Mouse (Mus musculus): Measurements from ENCODE around the gene Tmem218. TPM values are rescaled to one million over a fixed set of nuclear protein-coding genes. Genes with fewer than 3 reads are reported as not detected.
A peak's percentile ranks its signal among the peaks of the same experiment; 100 is the strongest.

Tmem218 gene
- polyA plus RNA-seq, 1 experiment = 0.77 TPM

GRCm38 (mm10) chr9:37254531-37255110 is 46.6 kb downstream of the Tmem218 start:
- Histone ChIP-seq H3K4me3 (replicated peaks; ENCODE audit: control insufficient read depth, low read depth, low read length) (peak overlapping the region; percentile 25), H3K27ac (ENCODE audit: control insufficient read depth, insufficient read depth, low read depth, low read length, poor library complexity) (no peak overlapping the region), H3K4me1 (ENCODE audit: control insufficient read depth, insufficient read depth, low read length) (peaks cover 1% of the 10 kb centered on the region; the same call in 1 of the 2 replicates)
- 44% methylated on average over 6 of the region's 6 CpGs for WGBS
- TF ChIP-seq POLR2A (IDR thresholded peaks at IDR 0.05; ENCODE audit: borderline replicate concordance, control insufficient read depth, low read depth, low read length) (no peak), CTCF (IDR thresholded peaks at IDR 0.05; ENCODE audit: control insufficient read depth, insufficient read depth, low read length) (no peak)

- H3K27ac ChIP-seq (ENCODE audit: control insufficient read depth, insufficient read depth, low read depth, low read length, poor library complexity) = peak within 1 kb of the TSS; percentile 85
- under 1% methylated on average over 38 of the region's 38 CpGs for WGBS
- TF ChIP-seq CTCF (IDR thresholded peaks at IDR 0.05; ENCODE audit: control insufficient read depth, insufficient read depth, low read length) (no peak), POLR2A (IDR thresholded peaks at IDR 0.05; ENCODE audit: borderline replicate concordance, control insufficient read depth, low read depth, low read length) (peak; percentile 20; the same call in 1 of the 2 replicates)
- H3K4me3 ChIP-seq (replicated peaks; ENCODE audit: control insufficient read depth, low read depth, low read length) = peak within 1 kb of the TSS; percentile 61
- peaks cover 1% of the 10 kb centered on the region; the same call in 1 of the 2 replicates for H3K4me1 ChIP-seq (ENCODE audit: control insufficient read depth, insufficient read depth, low read length)
Measured at GRCm38 (mm10) chr9:37255149-37255888, 47.3 kb downstream of the Tmem218 start, which contains the start of gene Slc37a2. Gene Slc37a2, minus strand, starts transcription at chr9:37255738.

- 13% methylated on average over 7 of the region's 7 CpGs for WGBS
- TF ChIP-seq POLR2A (IDR thresholded peaks at IDR 0.05; ENCODE audit: borderline replicate concordance, control insufficient read depth, low read depth, low read length) = no peak
- TF ChIP-seq CTCF (IDR thresholded peaks at IDR 0.05; ENCODE audit: control insufficient read depth, insufficient read depth, low read length) = peak; percentile 64
- peak overlapping the region; percentile 85 for H3K27ac ChIP-seq (ENCODE audit: control insufficient read depth, insufficient read depth, low read depth, low read length, poor library complexity)
Measured at GRCm38 (mm10) chr9:37255889-37256225, 47.8 kb downstream of the Tmem218 start.

GRCm38 (mm10) chr9:37266622-37267021 is 58.6 kb downstream of the Tmem218 start:
- TF ChIP-seq POLR2A (IDR thresholded peaks at IDR 0.05; ENCODE audit: borderline replicate concordance, control insufficient read depth, low read depth, low read length) = no peak
- TF ChIP-seq CTCF (IDR thresholded peaks at IDR 0.05; ENCODE audit: control insufficient read depth, insufficient read depth, low read length) = no peak
- no peak overlapping the region for H3K4me3 ChIP-seq (replicated peaks; ENCODE audit: control insufficient read depth, low read depth, low read length)
- 81% methylated on average over 2 of the region's 2 CpGs for WGBS

More at GRCm38 (mm10) chr9:37255889-37256225, 47.8 kb downstream of the Tmem218 start:
- peaks cover 1% of the 10 kb centered on the region; the same call in 1 of the 2 replicates for H3K4me1 ChIP-seq (ENCODE audit: control insufficient read depth, insufficient read depth, low read length)
- no peak overlapping the region for H3K4me3 ChIP-seq (replicated peaks; ENCODE audit: control insufficient read depth, low read depth, low read length)

More at GRCm38 (mm10) chr9:37266622-37267021, 58.6 kb downstream of the Tmem218 start:
- Histone ChIP-seq H3K27ac (ENCODE audit: control insufficient read depth, insufficient read depth, low read depth, low read length, poor library complexity) (no peak overlapping the region), H3K4me1 (ENCODE audit: control insufficient read depth, insufficient read depth, low read length) (no peaks in the 10 kb centered on the region; the same call in 1 of the 2 replicates)

Other genes starting within 250 kb of the Tmem218 start
- gene Pknox2, start 60.8 kb upstream of the Tmem218 start, polyA plus RNA-seq (2011; ENCODE audit: insufficient read depth, insufficient read length, low replicate concordance, missing spikeins) = 0.52 and 0.72 TPM in 2 replicates
- 3.1 and 7.3 TPM in 2 replicates for gene Slc37a2, start 47.5 kb downstream of the Tmem218 start, polyA plus RNA-seq (2011; ENCODE audit: insufficient read depth, insufficient read length, low replicate concordance, missing spikeins)
- 1.8 and 3.1 TPM in 2 replicates for gene Ccdc15, start 140.2 kb downstream of the Tmem218 start, polyA plus RNA-seq (2011; ENCODE audit: insufficient read depth, insufficient read length, low replicate concordance, missing spikeins)
- 0.67 TPM in 1 of 2 replicates, not detected in the other for gene Hepacam, start 159.1 kb downstream of the Tmem218 start, polyA plus RNA-seq (2011; ENCODE audit: insufficient read depth, insufficient read length, low replicate concordance, missing spikeins)
- gene Robo4, start 193.7 kb downstream of the Tmem218 start, polyA plus RNA-seq (2011; ENCODE audit: insufficient read depth, insufficient read length, low replicate concordance, missing spikeins) = 4.8 and 9.6 TPM in 2 replicates
- gene Robo3, start 225.0 kb downstream of the Tmem218 start, polyA plus RNA-seq (2011; ENCODE audit: insufficient read depth, insufficient read length, low replicate concordance, missing spikeins) = 4.8 and 10.8 TPM in 2 replicates

Data from bone marrow, adult 2 months (tissue).